Mouse (Mus musculus) embryo, embryonic 9.5 days (tissue): ENCODE results near the gene Lpar5.

ENCODE experiments used
- DNase-seq: peaks from one replicate; pipeline ENCODE4 v3.0.0-alpha.2; 2017; ENCODE audit errors: extremely low spot score

Lpar5 gene

GRCm38 (mm10) chr6:125084424-125084823, 16.7 kb downstream of the Lpar5 start:
- peak; percentile 75 for DNase-seq

GRCm38 (mm10) chr6:125087937-125088336, 20.2 kb downstream of the Lpar5 start:
- DNase-seq, result no peak

DNA sequence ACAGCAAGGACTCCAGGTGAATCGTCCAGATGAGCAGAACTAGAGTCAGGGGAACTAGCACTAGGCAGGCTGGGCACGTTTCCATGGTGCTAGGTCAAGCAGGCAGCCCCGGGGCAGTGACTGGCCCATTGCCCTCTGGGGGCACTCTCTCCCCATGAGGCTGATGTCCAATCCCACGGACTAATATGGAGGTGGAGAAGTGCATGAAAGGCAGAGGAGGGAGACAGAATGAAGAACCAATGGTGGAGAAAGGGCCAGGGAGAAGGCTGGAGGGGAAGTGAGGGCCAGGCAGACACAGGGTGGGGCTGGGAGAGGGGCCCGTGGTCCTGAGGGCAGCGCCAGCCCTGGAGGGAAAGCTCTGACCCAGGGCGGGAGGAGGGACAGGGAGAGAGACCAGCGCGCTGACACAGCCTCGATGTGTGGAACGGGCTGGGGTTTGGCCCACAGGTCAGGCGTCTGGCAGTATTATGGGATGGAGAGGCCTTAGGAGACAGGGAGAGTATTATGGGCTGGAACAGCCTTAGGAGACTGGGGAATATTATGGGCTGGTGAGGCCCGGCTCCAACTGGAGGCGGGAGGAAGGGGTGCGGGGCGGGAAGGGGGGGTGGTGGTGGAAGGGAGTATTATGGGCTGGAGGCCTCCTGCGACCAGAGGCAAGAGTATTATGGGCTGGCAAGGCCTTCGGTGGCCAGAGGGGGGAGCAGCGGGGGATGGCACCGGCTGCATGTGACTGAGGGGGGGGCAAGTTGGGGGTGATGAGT, 21.0 kb downstream of the Lpar5 start:
- DNase-seq, result peak; percentile 89

DNA sequence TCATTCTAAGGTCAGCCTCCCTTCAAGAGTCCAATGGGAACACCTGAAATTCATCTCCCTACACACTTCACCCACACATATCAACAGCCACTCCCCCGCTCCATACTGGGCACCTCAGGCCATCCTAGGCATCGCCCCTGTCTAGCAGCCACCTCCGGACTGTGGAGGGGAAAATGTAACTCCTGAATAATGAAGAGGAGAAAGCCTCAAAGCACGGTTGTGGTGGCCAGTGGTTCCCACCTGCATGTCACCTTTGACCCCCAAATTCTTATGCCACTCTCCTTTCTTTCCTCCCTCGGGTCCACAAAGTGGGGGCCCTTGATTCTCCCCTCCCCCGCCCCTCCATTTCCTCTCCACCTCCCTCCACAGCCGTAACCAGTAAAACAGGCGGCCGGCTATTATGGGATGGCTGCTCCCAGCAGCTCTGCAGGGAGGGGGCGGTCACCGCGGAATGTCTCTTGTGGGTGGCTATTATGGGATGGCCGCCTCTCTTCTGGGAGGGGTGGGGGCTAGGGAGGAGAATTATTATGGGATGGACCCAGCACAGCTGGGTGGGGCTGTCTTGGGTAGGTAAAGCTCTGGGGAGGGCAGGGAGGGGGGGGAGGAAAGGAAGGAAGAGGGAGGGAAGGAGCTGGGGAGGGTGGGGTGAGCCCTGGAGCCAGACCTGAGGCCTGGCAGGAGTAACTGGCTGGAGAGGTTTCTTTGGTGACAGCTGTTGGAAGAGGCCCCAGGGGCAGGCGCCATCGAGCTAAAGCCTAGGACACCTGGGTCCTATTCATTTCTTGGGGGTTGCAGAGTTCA, 22.0 kb downstream of the Lpar5 start:
- DNase-seq, result peak; percentile 77

- DNase-seq, result no peak
These were observed 22.8 kb downstream of the Lpar5 start for GRCm38 (mm10) chr6:125090341-125091085.

DNA sequence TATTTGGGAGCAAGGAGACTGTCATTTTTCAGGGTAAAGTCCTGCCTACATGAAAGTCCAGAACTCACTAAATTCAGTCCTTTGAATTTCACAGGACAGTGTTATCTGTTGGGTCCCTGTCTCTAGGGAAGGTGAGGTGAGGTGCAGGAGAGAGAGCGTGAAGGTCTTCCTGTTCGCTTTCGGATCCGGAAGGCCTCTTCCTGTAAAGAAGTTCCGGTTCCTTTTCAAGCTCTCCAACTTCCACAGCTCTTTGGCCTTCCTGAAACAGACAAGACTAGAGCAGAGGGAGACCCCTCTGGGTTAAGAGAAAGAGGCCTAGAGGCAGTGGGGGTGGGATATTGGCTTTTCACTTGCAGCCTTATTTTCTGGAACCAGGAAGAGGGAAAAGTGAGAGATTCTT, 24.7 kb downstream of the Lpar5 start:
- DNase-seq, result no peak

DNA sequence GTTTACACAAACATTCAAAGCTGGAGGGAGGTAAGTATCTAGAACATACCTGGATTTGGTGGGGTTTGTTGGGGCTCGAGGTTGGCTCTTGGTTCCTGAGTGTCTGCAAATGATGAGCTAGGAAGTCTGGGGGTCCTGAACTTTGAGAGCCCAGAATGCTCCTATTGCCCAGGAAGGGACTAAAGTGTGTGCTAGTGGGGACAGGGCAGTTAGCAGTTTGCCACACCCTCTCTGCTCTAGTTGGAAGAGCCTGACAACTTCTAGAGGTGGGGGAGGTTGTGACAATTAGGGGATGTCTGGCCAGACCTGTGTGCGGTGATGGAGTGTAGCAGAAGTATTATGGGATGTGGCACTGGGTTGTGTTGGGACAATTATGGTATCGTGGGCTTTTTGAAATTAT, 27.1 kb downstream of the Lpar5 start:
- peak; percentile 42 for DNase-seq

DNA sequence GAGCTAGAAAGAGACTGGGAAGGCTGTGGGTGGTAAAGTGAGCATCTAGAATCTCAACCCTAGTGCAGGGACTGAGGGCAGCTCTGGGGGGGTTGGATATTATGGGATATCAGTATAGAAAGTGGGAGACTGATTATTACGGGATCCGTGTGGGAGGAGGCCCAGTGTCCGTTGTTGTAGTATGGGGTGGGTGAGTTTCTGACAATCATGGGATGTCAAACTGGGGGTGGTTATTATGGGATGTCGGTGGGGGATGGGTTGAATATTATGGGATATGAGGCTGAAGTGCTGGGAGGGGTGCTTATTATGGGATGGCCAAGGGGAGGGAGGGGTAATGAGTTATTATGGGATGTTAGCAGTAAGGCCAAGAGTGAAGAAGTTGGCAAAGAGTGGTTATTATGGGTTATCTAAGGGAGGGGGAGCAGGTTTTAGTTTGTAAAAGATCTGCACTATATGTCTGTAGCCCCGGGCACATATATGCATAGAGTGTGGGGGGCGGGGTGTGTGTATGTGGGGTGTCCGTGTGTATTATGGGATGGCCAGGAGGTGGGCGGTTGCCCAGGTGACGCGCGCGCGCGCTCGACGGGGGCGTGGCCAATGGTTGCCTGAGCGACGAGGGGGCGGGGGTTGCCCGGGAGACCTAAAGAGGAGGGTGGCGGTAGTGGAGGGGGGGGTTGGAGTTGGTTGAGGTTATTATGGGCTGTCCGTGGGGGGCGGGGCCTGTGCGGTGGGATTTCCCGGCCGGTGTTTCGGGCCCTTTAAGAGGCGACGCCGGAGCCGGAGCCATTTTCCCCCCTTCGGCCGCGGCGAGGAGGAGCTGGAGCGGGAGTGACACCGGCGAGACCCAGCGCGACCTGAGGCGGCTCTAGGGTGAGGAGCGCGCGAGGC, 27.9 kb downstream of the Lpar5 start, which contains the start of gene Chd4:
Gene Chd4, plus strand, starts transcription at position 591 of the 888 bp plus-strand sequence.
- peak; percentile 94 for DNase-seq

DNA sequence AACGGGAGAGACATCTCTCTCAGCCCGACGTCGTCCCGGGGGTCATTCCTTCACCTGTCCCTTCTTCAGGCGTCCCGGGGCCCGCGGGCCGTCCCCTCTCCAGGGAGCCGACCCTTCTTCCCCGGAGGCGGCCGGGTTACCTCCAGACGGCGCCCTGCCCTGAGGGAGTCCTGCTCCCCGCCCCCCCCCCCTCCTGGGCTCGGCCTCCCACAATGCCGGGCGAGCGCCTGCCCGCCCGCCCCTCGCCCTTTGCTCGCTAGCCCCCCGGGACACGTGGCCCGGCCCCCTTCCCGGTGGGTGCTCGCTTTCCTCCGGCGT, 28.5 kb downstream of the Lpar5 start:
- DNase-seq, result no peak

DNA sequence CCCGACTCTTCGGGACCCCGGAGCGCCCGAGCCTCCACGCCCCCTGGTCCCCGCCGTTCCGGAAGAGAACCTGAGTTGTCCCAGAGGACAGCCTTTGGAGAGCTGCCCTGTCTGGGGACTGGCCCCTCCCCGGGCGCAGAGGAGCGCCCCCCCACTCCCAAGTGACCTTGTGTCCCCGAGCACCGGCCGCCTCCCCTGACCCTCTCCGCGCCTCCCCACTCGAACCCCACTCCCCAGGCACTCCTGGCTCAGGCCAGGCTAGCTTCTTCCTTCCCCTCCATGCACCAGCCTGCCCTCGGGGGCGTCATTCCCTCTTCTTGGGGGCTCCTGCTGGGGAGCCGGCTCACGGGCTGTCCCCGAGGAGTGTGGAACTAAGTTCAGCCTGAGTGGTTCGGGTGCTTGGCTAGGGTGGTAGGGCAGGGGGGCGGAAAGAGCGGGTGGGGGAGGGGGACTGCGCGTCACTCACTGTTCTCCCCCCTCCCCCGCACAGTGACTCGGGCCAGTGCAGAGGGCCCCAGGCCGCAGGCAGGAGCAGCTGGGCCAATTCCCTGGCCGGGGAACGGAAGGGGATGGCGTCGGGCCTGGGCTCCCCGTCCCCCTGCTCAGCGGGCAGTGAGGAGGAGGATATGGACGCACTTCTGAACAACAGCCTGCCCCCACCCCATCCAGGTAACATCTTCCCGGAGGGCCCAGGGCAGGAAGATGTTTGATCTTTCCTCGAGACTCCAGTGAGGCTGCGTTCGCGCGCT, 29.1 kb downstream of the Lpar5 start:
- peak; percentile 63 for DNase-seq

DNA sequence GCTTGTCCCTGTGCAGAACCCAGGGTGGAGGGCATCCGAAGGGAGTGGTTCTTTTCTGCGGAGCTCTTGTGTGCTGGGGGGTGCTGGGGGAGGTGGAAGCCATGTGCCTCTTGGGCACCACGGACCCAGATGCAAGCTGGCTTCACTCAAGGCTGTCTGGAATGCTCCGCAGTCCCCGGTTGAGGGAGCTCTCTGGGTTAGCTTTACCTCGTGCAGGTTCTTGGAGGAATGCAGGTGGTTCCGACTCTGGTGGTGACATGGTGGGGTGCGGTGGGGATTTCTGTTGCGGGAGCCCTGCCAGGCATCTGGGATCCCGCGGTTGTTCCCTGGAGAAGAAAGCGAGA, 29.6 kb downstream of the Lpar5 start:
- DNase-seq, result no peak

DNA sequence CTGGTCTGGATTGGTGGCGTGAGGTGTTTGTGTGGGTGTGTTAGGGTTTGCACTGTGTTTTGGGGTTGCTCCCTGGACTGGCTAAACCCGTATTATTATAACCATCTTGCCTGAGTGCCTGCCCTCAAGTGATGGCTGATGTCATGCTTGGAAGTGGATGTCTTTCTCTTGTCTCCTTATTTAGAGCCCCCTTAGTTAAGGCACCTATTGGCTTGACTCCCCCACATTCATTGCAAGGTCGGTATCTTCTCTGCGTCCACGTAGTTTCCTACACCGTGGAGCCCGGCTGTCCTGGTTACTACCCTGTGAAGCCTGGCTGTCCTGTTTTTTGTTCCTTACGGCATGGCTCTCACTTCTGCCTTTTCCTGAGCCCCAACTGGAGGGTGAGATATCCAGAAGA, 30.2 kb downstream of the Lpar5 start:
- DNase-seq, result no peak

GRCm38 (mm10) chr6:125098513-125098912, 30.8 kb downstream of the Lpar5 start:
- no peak for DNase-seq

DNA sequence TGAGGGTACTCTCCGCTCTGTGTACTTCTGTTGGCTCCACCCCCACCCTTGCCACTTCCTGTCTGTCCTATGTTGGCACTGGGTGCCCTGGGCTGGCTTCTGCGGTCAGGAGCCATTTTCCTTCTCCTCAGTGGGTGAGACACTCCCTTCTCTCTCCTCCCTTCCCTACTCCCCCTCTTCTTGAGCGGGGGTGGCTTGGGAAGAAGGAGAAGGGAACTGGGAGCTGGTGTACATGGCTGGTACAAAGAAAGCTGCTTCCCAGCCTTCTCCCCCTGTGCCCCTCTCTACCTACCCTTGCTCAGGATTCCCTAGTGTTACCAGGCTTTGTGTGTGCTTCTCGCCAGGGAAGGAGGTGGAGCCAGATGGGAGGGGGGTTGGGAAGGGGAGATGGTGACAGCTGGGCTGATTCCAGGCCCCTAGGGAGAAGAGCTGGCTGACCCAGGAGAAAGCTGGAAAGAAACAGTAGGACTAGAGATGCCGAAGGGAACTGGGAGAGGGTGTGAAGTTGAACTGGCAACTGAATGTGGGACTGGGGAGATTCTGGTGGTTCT, 31.8 kb downstream of the Lpar5 start:
- DNase-seq, result no peak

DNA sequence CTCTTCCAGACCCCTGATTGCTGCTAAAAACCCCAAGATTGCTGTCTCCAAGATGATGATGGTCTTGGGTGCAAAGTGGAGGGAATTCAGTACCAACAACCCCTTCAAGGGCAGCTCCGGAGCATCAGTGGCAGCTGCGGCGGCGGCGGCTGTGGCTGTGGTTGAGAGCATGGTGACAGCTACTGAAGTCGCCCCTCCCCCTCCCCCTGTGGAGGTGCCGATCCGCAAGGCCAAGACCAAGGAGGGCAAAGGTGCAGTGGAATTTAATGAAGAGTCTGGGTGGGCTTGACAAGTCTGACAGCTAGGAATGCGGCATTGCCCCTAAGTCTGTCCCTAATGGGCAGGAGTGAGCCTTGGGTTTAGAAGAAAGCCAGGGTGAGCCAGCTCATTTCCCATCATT, 33.7 kb downstream of the Lpar5 start:
- DNase-seq, result no peak

- no peak for DNase-seq
These were observed 36.5 kb downstream of the Lpar5 start for GRCm38 (mm10) chr6:125104223-125104622.

GRCm38 (mm10) chr6:125107705-125108104, 40.0 kb downstream of the Lpar5 start:
- no peak for DNase-seq

- DNase-seq, result no peak
These were observed 41.7 kb downstream of the Lpar5 start for GRCm38 (mm10) chr6:125109371-125109770.

DNA sequence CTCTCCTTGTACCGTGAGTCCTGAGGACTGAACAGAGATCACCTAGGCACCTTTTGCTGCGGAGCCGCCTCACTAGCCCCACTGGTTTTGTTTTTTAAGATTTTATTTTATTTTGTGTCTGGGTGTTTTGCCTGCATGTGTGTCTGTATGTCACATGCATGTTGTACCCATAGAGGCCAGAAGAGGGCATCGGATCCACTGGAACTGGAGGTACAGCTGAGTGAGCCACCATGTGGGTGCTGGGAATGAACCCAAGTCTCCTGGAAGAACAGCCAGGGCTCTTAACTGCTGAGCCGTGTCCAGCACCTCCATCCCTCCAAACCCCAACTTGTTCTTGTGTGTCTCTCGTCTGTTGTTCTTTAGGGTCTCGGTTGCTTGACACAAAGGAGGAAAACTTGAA, 43.2 kb downstream of the Lpar5 start:
- peak; percentile 49 for DNase-seq

DNA sequence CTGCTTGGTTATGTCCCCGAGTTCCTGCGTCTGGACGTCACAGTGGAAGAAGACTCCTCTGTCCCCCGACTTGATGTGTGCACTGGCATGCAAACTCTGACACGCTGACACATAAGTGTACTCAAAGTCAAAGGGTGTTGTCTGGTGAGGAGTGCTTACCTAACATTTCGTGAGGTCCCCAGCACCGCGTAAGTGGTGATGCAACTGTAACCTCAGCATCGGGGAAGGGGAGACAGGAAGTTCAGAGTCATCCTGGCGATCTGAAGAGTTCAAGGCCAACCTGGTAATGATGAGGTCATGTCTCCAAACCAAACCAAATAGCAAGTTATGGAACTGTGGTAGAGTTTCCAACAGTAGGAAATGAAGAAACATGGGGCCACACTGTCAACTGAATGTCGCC, 44.8 kb downstream of the Lpar5 start:
- DNase-seq, result no peak

DNA sequence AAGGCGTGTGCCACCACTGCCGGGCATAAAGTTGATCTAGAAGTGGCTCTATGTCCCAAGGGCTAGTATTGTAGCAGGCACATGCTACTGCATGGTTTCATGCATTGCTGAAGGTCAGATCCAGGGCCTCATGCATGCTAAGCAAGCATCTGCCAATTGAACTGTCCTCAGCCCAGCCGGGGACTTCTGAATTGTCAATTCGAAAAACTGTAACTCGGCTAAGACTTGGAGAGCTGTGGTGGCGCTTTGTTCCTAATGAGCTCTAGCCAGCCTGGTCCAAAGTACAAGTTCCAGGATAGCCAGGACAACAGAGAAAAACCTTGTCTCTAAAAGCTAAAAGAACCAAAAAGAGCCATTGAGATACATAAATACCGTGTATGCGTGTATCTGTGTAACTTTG, 51.7 kb downstream of the Lpar5 start:
- no peak for DNase-seq
